Mouse (Mus musculus): ENCODE measurements around the gene Klhl8.

DNA sequence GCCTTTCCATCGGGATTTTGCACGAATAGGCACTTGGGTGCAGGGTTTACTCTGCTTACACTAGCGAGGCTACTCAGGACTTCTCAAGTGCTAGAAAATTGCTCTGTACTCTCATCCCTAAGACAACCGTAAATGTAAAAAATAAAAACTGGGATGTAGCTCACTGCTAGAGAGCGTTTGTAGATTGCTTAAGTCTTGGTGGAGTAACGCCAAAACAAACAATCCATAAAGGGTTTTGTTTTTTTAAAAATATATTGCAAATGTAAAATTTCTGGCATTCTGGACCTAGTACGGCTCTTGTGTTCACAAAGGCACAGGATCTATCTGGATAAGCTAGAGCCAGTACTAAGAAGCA, 17.1 kb upstream of the Klhl8 start:
- TF ChIP-seq CTCF (IDR thresholded peaks at IDR 0.05; ENCODE audit: extremely low read depth, insufficient read length, insufficient replicate concordance, low read depth, low read length) (no peak), POLR2A (IDR thresholded peaks at IDR 0.05; ENCODE audit: low read depth, low read length) (no peak)

Measured in small intestine, adult 2 months (tissue).